Mouse (Mus musculus) lung, postnatal 10 days (tissue): ENCODE measurements around the gene Eif4ebp2.

Experiments
- DNase-seq: peaks from one replicate; pipeline ENCODE4 v3.0.0; 2021

Gene Eif4ebp2

GRCm38 (mm10) chr10:61417046-61417445 is 35.4 kb downstream of the Eif4ebp2 start:
- no peak for DNase-seq

DNA sequence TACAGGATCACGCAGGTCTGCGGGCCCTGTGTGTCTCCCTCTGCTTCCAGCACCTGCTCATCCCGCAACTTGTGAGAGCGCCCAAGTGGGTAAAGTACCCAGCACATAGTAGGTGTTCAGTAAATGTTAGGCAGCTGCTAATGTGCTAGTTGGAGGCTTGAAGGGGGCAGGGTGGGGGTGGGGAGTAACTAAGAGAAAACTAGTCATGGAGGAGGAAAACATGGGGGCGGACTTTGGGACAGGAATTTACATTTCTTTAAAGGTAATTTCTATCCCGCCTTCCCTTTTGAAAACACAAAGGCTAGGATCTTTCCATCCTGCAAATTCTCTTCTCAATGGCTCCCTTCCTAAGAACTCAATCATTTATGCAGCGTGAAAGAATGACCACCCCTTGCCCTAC is 35.9 kb downstream of the Eif4ebp2 start:
- DNase-seq: no peak

GRCm38 (mm10) chr10:61415890-61416289 is 36.6 kb downstream of the Eif4ebp2 start:
- no peak for DNase-seq

DNA sequence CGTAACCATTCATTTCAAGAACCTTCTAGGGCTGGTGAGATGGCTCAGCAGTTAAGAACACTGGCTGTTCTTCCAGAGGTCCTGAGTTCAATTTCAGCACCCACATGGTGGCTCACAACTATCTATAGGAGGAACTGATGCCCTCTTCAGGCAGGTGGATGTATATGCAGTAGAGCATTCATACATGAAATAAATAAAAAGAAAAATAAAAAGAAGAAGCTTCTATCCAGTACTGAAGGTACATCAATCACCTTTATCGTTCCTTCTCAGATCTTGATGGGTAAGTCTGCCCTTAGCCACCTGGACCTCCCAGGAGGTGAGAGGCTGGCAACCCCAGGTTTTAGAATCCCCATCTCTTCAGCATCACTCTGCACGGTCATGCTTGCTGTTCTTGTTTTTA is 37.2 kb downstream of the Eif4ebp2 start:
- no peak for DNase-seq

DNA sequence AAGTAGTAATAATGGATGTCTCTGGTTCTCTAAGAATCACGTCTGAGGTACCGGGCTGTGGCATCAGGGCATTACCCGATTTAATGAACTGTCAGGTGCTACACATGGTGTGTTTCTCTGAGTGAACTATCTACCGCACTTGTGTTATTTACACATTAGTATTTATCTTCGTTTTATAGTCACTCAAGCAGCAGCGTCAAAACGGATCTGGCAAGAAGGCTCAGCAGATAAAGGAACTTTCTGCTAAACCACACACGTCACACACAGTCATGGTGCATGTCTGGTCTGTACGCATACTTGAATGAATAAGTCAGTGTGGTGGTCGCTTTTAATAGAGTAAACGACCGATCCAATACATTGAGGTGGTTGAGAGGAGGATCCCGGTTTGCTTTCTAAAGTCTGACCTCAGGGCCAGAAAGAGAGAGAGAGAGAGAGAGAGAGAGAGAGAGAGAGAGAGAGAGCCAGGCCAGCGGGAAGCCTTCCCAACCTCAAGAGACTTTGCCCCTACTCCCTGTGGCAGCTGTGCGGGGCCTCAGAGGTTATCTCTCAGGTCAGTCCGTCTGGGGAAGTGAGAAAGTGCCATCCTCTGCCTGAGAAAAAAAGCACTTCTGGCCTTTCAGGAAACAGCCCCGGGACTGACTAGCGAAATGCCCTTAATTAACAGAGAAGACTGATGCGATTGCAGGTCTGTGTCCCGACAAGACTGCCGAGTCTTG is 39.4 kb downstream of the Eif4ebp2 start:
- DNase-seq: no peak

DNA sequence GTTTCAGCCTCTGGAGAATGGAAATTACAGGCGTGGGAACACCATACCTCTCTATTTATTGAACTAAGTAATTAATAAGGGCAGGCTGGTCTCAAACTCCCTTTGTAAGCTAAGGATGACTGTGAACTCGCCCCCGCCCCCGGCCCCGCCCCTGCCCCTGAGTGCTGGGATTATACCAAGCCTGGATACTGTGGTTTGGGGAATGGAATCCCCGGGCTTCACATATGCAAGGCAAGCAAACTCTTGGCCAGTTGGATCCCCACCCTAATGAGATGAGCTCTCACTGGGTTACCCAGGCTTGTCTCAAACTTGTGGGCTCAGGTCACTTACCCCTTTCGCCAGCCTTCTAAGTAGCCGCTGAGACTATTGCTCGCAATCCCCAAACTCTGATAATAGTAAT is 42.3 kb downstream of the Eif4ebp2 start:
- no peak for DNase-seq

DNA sequence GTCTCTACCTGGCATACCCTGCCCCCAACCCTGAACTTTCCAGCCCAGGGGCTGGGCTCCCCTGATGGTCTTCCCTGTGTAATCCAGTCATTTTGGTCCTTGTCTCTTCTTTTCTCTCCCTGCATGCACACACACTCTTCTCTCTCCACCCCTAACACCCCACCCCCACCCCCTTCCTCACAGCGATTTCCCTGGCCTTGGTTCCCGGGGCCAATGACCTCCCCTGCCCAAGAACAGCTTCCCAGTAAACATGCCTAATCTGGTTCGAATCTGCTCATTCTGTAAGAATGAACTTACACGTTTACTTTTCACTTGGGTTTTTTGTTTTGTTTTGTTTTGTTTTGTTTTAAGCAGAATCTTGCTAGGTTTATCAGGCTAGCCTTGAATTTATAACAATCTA is 42.7 kb downstream of the Eif4ebp2 start:
- DNase-seq: no peak

DNA sequence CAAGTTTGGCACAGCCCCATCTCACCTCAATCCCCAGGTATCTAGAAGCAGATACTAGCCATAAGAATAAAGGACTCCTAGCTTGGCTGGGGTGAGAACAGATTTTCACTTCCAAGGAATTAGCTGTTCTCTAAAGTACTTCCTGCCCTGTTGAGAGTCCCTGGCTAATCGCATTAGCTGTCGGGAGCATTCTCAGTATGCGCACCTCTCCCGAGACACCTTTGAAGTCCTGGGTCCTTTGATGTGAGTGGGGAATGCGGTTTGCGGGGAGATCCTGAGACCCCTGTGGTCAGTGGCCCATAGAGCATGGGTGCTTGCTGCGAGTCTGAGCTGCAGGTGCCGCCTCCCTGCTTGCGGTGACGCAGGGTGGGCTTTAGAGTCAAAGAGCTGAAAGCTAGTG is 46.5 kb downstream of the Eif4ebp2 start:
- DNase-seq: no peak

- DNase-seq: peak; percentile 40
Observed at GRCm38 (mm10) chr10:61402911-61403310, 49.5 kb downstream of the Eif4ebp2 start.

GRCm38 (mm10) chr10:61402480-61402879 is 50.0 kb downstream of the Eif4ebp2 start:
- DNase-seq: no peak

DNA sequence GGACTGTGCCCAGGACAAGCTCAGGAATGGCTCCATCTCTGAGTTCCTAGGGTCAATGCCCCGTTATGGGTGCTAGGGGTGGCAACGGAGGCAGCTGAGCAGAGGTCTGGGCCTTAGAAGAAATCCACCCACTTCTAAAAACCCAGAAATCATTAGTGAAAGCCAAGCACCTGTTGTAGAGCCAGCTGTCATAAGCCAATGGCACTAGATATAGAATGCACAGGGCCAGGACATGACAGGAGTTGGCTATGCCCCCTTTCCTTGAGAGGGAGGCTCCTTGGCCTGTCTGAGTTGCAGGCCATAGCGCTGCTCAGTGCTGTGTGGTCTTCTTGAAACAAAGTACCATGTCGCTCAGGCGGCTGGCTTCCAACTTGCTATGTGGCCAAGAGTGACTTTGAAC is 52.1 kb downstream of the Eif4ebp2 start:
- DNase-seq: no peak

DNA sequence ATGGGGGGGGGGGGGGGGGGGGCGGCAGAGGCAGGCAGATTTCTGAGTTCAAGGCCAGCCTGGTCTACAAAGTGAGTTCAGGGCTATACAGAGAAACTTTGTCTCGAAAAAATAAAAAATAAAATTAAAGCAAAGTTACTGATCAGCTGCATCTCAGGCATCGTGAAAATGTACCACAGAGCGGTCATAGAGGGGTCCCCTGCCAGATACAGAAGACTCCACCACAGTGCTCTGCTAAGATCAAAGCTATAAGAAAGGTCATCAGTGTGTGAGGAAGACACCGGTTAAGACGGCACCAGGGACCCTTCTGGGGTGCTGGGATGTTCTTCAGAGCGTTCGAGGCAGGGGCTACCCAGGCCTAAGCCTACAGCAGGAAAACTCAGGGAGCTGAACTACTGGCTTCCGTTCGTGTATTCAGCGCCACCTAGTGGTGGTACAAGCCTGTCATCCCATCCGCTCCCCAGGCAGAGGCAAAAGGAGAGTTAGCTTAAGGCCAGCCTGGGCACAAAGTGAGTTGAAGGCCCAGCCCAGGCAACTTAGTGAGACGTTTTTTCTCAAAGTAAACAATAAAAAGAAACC is 53.2 kb downstream of the Eif4ebp2 start:
- DNase-seq: peak; percentile 88

GRCm38 (mm10) chr10:61398125-61398524 is 54.3 kb downstream of the Eif4ebp2 start:
- DNase-seq: no peak

DNA sequence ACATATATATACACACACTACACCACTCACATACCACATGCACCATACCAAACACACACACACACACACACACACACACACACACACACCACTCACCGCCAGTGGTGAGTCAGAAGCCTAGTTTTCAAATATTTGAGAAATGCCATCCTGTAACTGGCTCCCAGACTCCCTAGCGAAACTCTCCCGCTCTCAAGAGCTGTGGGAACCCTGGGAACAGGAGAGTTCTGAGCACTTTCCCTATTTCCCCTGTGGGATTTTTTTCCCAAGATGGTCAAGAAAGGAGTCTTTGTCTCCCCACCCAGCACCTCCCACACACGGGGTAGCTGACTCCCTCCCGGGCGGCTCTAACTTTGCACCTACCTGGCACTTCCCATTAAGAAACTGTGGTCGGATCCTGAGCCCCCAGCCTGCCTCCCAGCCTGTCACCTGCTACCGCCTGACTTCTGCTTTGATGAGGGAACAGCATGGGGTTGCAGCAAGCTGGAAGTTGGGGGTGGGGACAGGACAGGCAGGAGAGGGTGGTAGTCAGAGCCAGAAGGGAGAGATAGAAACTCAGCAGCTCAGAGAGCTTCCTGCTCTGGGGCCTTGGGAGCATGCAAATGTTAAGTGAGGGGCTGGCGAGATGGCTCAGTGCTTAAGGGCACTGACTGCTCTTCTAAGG is 57.9 kb downstream of the Eif4ebp2 start:
- DNase-seq: no peak

- no peak for DNase-seq
Observed at GRCm38 (mm10) chr10:61392584-61392983, 59.9 kb downstream of the Eif4ebp2 start.

DNA sequence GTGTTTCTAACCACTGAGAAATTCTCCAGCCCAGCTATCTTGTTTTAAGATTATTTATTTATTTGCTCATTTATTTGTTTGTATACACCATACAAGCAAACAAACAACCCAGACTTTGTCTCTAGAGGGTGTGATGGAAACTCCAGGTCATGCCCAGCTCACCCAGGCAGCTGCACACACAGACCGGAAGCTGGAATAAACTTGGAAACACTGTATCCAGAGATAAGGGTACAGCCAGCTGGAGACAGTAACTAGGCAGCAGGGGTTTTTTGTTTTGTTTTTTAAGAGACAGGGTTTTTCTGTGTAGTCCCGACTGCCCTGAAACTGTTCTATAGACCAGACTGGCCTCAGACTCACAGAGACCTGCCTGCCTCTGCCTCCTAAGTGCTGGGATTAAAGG is 62.3 kb downstream of the Eif4ebp2 start:
- peak; percentile 63 for DNase-seq

- no peak for DNase-seq
Observed at GRCm38 (mm10) chr10:61389020-61389419, 63.4 kb downstream of the Eif4ebp2 start.

DNA sequence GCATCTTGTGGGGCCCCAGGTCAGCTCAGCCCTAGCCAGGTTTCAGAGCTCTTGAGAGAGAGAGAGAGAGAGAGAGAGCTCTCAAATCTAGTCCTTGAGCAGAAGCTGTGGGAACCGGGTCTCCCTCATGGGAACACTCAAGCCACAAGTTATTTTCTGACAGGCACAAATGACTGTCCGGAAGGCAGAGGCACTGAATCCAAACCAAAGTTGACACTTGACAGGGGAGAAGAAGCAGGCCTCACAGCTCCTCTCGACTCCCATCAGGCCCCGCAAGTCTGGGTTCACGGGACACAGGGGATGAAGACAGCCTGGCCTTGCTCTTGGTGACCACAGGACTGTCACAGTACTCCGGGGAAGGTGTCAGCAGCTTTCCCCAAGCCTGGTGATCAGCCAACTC is 66.2 kb downstream of the Eif4ebp2 start:
- DNase-seq: peak; percentile 83

GRCm38 (mm10) chr10:61385174-61385573 is 67.3 kb downstream of the Eif4ebp2 start:
- DNase-seq: peak; percentile 49

- DNase-seq: no peak
Observed at GRCm38 (mm10) chr10:61383715-61384047, 68.8 kb downstream of the Eif4ebp2 start.

GRCm38 (mm10) chr10:61383021-61383714 is 69.3 kb downstream of the Eif4ebp2 start, which contains the start of gene Pald1:
Pald1 (minus strand) TSS chr10:61383530.
- peak; percentile 93 for DNase-seq

- no peak for DNase-seq
Observed at GRCm38 (mm10) chr10:61382281-61382731, 70.2 kb downstream of the Eif4ebp2 start.

DNA sequence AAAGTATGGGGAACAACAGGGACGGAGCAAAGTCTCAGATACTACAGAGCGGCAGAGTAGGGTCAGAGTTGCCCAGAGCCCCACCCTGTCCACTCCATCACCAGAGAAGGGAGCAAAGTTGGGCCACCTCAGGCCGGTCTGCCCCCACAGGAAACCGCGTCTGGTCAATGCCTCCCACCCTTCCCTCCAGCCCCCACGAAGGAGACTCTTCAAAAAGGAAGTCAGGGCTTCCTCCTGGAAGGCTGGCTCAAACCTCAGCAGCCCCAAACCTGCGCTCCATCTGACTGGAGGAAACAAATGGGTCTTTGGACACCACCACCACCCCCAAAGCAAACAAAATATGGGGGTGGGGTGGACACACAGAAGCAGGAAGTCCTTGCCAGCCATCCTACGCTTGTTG is 70.6 kb downstream of the Eif4ebp2 start:
- peak; percentile 68 for DNase-seq

GRCm38 (mm10) chr10:61380186-61380585 is 72.3 kb downstream of the Eif4ebp2 start:
- DNase-seq: peak; percentile 78
